Mouse (Mus musculus): Measurements from ENCODE around the gene Thbs3. TPM values are rescaled to one million over a fixed set of nuclear protein-coding genes. Genes with fewer than 3 reads are reported as not detected.
A peak's percentile ranks its signal among the peaks of the same experiment; 100 is the strongest.
"Not testable (repeated sequence)": the region's sequence is repeated elsewhere in the genome, so short reads cannot be mapped to it uniquely, and the experiment has no call there.

Gene Thbs3
- polyA plus RNA-seq, 1 experiment from 2014 or later: 51.5 TPM

- Histone ChIP-seq H3K4me1 (replicated peaks) (peaks cover 5% of the 10 kb centered on the region), H3K9me3 (no peaks in the 10 kb centered on the region), H3K27ac (replicated peaks) (0 out of 2 replicates have a peak within 1 kb of the TSS, but pooled peaks have one; percentile 68), H3K4me3 (peak within 1 kb of the TSS; percentile 56), H3K4me2 (peak within 1 kb of the TSS; percentile 68), H3K9ac (peak within 1 kb of the TSS; percentile 52), H3K36me3 (peaks cover 21% of the 10 kb centered on the region), H3K27me3 (no peaks in the 10 kb centered on the region)
- peak; percentile 92 for ATAC-seq (ENCODE audit: low FRiP score, low read depth)
- 26% methylated on average over 13 of the region's 13 CpGs for WGBS
These were observed 12.5 kb upstream of the Thbs3 start, which contains the start of gene Gba for GRCm38 (mm10) chr3:89202253-89203141. Gba (plus strand) TSS chr3:89202928.

DNA sequence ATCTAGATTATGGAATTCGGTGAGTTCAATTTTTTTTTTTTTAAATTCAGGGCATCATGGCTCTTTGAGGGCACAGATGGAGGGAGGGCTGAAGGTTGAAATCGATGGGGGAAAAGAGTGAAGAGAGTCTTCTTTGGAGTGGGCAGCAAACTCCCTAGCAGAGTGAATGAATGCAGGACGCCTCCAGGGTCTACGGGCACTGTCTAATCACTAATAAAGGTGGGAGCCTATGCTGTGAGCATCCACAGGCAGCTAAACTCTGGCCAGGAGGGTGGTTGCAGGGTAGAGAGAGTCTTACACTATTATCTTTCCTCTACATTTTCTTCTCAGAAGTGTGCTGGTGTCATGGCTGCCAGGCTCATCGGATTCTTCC is 11.9 kb upstream of the Thbs3 start:
- 0 out of 2 replicates have a peak overlapping the region, but pooled peaks have one; percentile 68 for H3K27ac ChIP-seq (replicated peaks)
- ATAC-seq (ENCODE audit: low FRiP score, low read depth): peak; percentile 35; the same call in 1 of the 2 replicates
- peak overlapping the region; percentile 68 for H3K4me2 ChIP-seq
- peaks cover 5% of the 10 kb centered on the region for H3K4me1 ChIP-seq (replicated peaks)
- H3K27me3 ChIP-seq: no peaks in the 10 kb centered on the region
- no peaks in the 10 kb centered on the region for H3K9me3 ChIP-seq
- peak overlapping the region; percentile 52 for H3K9ac ChIP-seq
- peak overlapping the region; percentile 56 for H3K4me3 ChIP-seq
- peaks cover 27% of the 10 kb centered on the region for H3K36me3 ChIP-seq
- 41% methylated on average over 5 of the region's 5 CpGs for WGBS

DNA sequence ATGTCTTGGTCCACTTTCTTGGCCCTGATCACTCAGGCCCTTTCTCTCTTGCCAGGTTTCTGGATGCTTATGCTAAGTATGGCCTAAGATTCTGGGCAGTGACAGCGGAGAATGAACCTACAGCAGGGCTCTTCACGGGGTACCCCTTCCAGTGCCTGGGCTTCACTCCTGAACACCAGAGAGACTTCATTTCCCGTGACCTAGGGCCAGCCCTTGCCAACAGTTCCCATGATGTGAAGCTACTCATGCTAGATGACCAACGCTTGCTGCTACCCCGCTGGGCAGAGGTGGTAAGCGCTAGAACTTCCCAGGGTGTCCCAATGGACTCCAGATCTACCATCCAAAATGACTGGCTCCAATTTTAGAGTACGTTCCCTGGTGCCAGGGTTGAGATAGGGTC is 8.9 kb upstream of the Thbs3 start:
- no peak overlapping the region for H3K9ac ChIP-seq
- WGBS: 95% methylated on average over 7 of the region's 7 CpGs
- H3K4me1 ChIP-seq (replicated peaks): peaks cover 5% of the 10 kb centered on the region
- peaks cover 48% of the 10 kb centered on the region for H3K36me3 ChIP-seq
- H3K27me3 ChIP-seq: no peaks in the 10 kb centered on the region
- H3K4me3 ChIP-seq: no peak overlapping the region
- ATAC-seq (ENCODE audit: low FRiP score, low read depth): no peak
- no peak overlapping the region for H3K27ac ChIP-seq (replicated peaks)
- no peak overlapping the region for H3K4me2 ChIP-seq
- no peaks in the 10 kb centered on the region for H3K9me3 ChIP-seq

DNA sequence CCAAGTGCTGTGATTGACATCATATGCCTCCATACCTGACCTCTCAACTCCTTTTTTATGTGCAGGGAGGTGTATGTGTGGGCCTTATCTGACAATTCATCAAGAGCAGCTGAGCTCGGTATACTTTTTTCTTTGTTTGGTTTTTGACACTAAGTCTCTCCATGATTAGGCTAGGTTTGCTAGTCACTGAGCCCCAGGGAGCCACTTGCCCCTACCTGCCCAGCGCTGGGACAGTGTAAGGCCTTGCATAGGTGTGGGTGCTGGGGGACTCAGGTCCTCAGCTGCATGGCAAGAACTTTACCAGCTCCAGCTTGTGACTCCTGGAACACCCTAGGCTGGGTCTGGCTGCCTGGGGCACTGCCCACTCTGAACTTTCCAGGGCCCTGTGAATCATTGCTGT is 8.3 kb upstream of the Thbs3 start:
- ATAC-seq (ENCODE audit: low FRiP score, low read depth): no peak
- no peaks in the 10 kb centered on the region for H3K27me3 ChIP-seq
- no peak overlapping the region for H3K27ac ChIP-seq (replicated peaks)
- no peaks in the 10 kb centered on the region for H3K9me3 ChIP-seq
- H3K4me1 ChIP-seq (replicated peaks): peaks cover 11% of the 10 kb centered on the region
- H3K36me3 ChIP-seq: peaks cover 48% of the 10 kb centered on the region
- no peak overlapping the region for H3K4me3 ChIP-seq
- 84% methylated on average over 2 of the region's 2 CpGs for WGBS
- no peak overlapping the region for H3K4me2 ChIP-seq
- no peak overlapping the region for H3K9ac ChIP-seq

- no peaks in the 10 kb centered on the region for H3K9me3 ChIP-seq
- H3K4me1 ChIP-seq (replicated peaks): peaks cover 25% of the 10 kb centered on the region
- H3K27ac ChIP-seq (replicated peaks): no peak overlapping the region
- WGBS: 90% methylated on average over 13 of the region's 13 CpGs
- H3K9ac ChIP-seq: no peak overlapping the region
- H3K4me2 ChIP-seq: no peak overlapping the region
- H3K27me3 ChIP-seq: no peaks in the 10 kb centered on the region
- no peak for ATAC-seq (ENCODE audit: low FRiP score, low read depth)
- H3K4me3 ChIP-seq: no peak overlapping the region
- H3K36me3 ChIP-seq: peaks cover 48% of the 10 kb centered on the region
These were observed 6.8 kb upstream of the Thbs3 start for GRCm38 (mm10) chr3:89208075-89208657.

- Histone ChIP-seq H3K4me1 (replicated peaks) (peaks cover 23% of the 10 kb centered on the region), H3K9ac (no peak overlapping the region), H3K27me3 (no peaks in the 10 kb centered on the region), H3K9me3 (no peaks in the 10 kb centered on the region), H3K27ac (replicated peaks) (no peak overlapping the region), H3K4me3 (no peak overlapping the region), H3K4me2 (no peak overlapping the region), H3K36me3 (peaks cover 48% of the 10 kb centered on the region)
- 90% methylated on average over 6 of the region's 6 CpGs for WGBS
- no peak for ATAC-seq (ENCODE audit: low FRiP score, low read depth)
These were observed 6.2 kb upstream of the Thbs3 start for GRCm38 (mm10) chr3:89208736-89209135.

- Histone ChIP-seq H3K27me3 (no peaks in the 10 kb centered on the region), H3K27ac (replicated peaks) (no peak overlapping the region), H3K4me1 (replicated peaks) (peaks cover 28% of the 10 kb centered on the region), H3K4me2 (no peak overlapping the region), H3K9me3 (no peaks in the 10 kb centered on the region), H3K4me3 (no peak overlapping the region), H3K36me3 (peaks cover 46% of the 10 kb centered on the region), H3K9ac (no peak overlapping the region)
- ATAC-seq (ENCODE audit: low FRiP score, low read depth): no peak
- 94% methylated on average over 7 of the region's 7 CpGs for WGBS
These were observed 5.2 kb upstream of the Thbs3 start for GRCm38 (mm10) chr3:89209731-89210130.

DNA sequence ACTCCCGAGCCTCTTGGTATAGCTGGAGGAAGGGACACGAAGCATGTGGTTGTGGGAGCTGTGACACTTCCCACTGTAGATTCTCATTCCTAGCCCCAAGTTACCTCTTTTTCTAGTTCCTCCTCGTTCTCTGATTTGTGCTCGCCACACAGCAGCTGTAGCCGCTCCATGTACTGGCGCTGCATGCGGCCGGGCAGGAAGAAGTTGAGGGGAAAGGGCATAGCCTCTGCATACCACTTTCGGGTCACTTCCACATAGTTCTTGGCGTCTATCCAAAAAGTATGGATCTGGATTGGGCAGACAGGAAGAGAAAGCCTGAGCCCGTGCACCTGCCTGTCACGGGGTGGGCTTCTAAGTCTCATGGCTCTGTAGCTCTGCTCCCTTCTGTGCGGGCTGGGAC is 4.8 kb upstream of the Thbs3 start:
- Histone ChIP-seq H3K4me1 (replicated peaks) (peaks cover 32% of the 10 kb centered on the region), H3K9ac (no peak overlapping the region), H3K4me2 (no peak overlapping the region), H3K27ac (replicated peaks) (no peak overlapping the region), H3K4me3 (no peak overlapping the region), H3K9me3 (no peaks in the 10 kb centered on the region), H3K27me3 (no peaks in the 10 kb centered on the region), H3K36me3 (peaks cover 43% of the 10 kb centered on the region)
- no peak for ATAC-seq (ENCODE audit: low FRiP score, low read depth)
- 89% methylated on average over 13 of the region's 13 CpGs for WGBS

GRCm38 (mm10) chr3:89210731-89211130 is 4.2 kb upstream of the Thbs3 start:
- Histone ChIP-seq H3K27ac (replicated peaks) (no peak overlapping the region), H3K4me2 (no peak overlapping the region), H3K4me1 (replicated peaks) (peaks cover 38% of the 10 kb centered on the region), H3K9ac (no peak overlapping the region), H3K27me3 (no peaks in the 10 kb centered on the region), H3K36me3 (peaks cover 43% of the 10 kb centered on the region), H3K4me3 (no peak overlapping the region), H3K9me3 (no peaks in the 10 kb centered on the region)
- 80% methylated on average over 7 of the region's 7 CpGs for WGBS
- ATAC-seq (ENCODE audit: low FRiP score, low read depth): no peak

GRCm38 (mm10) chr3:89213803-89214530 is 1.0 kb upstream of the Thbs3 start:
- Histone ChIP-seq H3K9ac (peak overlapping the region; percentile 75), H3K4me1 (replicated peaks) (peaks cover 47% of the 10 kb centered on the region), H3K27me3 (no peaks in the 10 kb centered on the region), H3K27ac (replicated peaks) (peak overlapping the region; percentile 95), H3K4me3 (peak overlapping the region; percentile 61), H3K36me3 (peaks cover 12% of the 10 kb centered on the region; the same call in 1 of the 2 replicates), H3K4me2 (peak overlapping the region; percentile 88), H3K9me3 (no peaks in the 10 kb centered on the region)
- peak; percentile 90 for ATAC-seq (ENCODE audit: low FRiP score, low read depth)
- under 1% methylated on average over 69 of the region's 69 CpGs for WGBS

DNA sequence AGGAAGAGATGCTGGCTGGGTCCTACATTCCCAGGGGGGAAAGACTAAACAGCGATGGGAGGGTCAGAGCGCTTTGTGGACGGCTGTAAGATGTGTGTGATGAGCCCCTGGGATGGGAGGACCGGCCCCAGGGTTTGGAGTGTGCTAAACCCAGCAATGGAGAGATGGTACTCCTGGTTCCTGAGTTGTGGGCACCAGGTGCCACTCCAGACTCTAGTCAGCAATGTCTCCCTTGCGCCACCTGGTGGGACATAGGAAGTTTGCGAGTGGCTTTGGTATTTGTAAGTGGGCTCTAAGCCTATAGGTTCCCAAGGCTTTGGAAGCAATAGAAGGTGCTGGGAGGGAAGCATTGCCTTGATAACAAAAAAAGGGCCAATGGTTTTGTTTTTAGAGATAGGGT is 873 bp downstream of the Thbs3 start:
- 0% methylated on average over 6 of the region's 6 CpGs for WGBS
- Histone ChIP-seq H3K27me3 (no peaks in the 10 kb centered on the region), H3K4me3 (peak overlapping the region; percentile 61), H3K4me1 (replicated peaks) (peaks cover 49% of the 10 kb centered on the region), H3K36me3 (no peaks in the 10 kb centered on the region), H3K27ac (replicated peaks) (peak overlapping the region; percentile 95), H3K9ac (no peak overlapping the region), H3K4me2 (peak overlapping the region; percentile 88), H3K9me3 (no peaks in the 10 kb centered on the region)
- ATAC-seq (ENCODE audit: low FRiP score, low read depth): peak; percentile 36

- H3K4me2 ChIP-seq: peak overlapping the region; percentile 88
- H3K4me3 ChIP-seq, H3K9ac ChIP-seq: not testable (repeated sequence)
These were observed 1.4 kb downstream of the Thbs3 start for GRCm38 (mm10) chr3:89216407-89216806.

More at GRCm38 (mm10) chr3:89216407-89216806, 1.4 kb downstream of the Thbs3 start:
- not testable (repeated sequence) for ATAC-seq (ENCODE audit: low FRiP score, low read depth); H3K27me3 ChIP-seq; H3K36me3 ChIP-seq; H3K9me3 ChIP-seq
- peaks cover 45% of the 10 kb centered on the region for H3K4me1 ChIP-seq (replicated peaks)
- 0 out of 2 replicates have a peak overlapping the region, but pooled peaks have one; percentile 25 for H3K27ac ChIP-seq (replicated peaks)
- WGBS: 67% methylated on average over 7 of the region's 7 CpGs

Measured in hindbrain, embryonic 15.5 days (tissue).